Mouse (Mus musculus) midbrain, embryonic 15.5 days (tissue): ENCODE measurements at regions not wholly inside any gene's neighbourhood (a gene's known extent, or its start where the extent isn't known, plus 50 kb on each side); places are given as distances from the start of the nearest gene placed in this dataset.
A peak's percentile ranks its signal among the peaks of the same experiment; 100 is the strongest.

Experiments
- ATAC-seq: fragments of 200-750 bp; cut with Nextera tagmentation; replicated peaks from 2 replicates; pipeline ENCODE4 v1.8.0; 2017; ENCODE audit warnings: moderate TSS enrichment
- H3K27ac ChIP-seq: fragments of 300-500 bp; sonication (generic); 2 replicates; pipeline ENCODE4 v1.5.1; 2015; ENCODE audit warnings: mild to moderate bottlenecking, inconsistent platforms
- H3K27me3 ChIP-seq: fragments of 300-500 bp; sonication (generic); replicated peaks from 2 replicates; pipeline ENCODE4 v1.6.1; 2015; ENCODE audit warnings: inconsistent platforms
- H3K36me3 ChIP-seq: fragments of 300-500 bp; sonication (generic); replicated peaks from 2 replicates; pipeline ENCODE4 v1.6.1; 2015; ENCODE audit warnings: inconsistent platforms
- H3K4me1 ChIP-seq: fragments of 300-500 bp; sonication (generic); 2 replicates; pipeline ENCODE4 v1.6.1; 2015; ENCODE audit warnings: inconsistent platforms
- H3K4me2 ChIP-seq: fragments of 300-500 bp; sonication (generic); 2 replicates; pipeline ENCODE4 v1.6.1; 2015; ENCODE audit warnings: inconsistent platforms, mild to moderate bottlenecking, moderate library complexity
- H3K4me3 ChIP-seq: fragments of 300-500 bp; sonication (generic); 2 replicates; pipeline ENCODE4 v1.5.1; 2015; ENCODE audit warnings: mild to moderate bottlenecking, inconsistent platforms
- H3K9ac ChIP-seq: fragments of 300-500 bp; sonication (generic); 2 replicates; pipeline ENCODE4 v1.6.1; 2015; ENCODE audit warnings: mild to moderate bottlenecking, inconsistent platforms
- H3K9me3 ChIP-seq: fragments of 300-500 bp; sonication (generic); 2 replicates; pipeline ENCODE4 v1.6.1; 2016; ENCODE audit warnings: inconsistent platforms
- WGBS: fragments of 180-500 bp; shearing (Covaris S2); methylation state at CpG from one replicate; pipeline ENCODE4 v1.1.7; 2015; ENCODE audit warnings: mixed read lengths; 5-methylcytosine and 5-hydroxymethylcytosine counted together

- H3K9me3 ChIP-seq = no peaks in the 10 kb centered on the region
- H3K27me3 ChIP-seq = no peaks in the 10 kb centered on the region
- H3K4me3 ChIP-seq = no peak overlapping the region
- no peaks in the 10 kb centered on the region for H3K36me3 ChIP-seq
- peak; percentile 80 for ATAC-seq
- no peaks in the 10 kb centered on the region for H3K4me1 ChIP-seq
- H3K27ac ChIP-seq = no peak overlapping the region
- H3K9ac ChIP-seq = no peak overlapping the region
- H3K4me2 ChIP-seq = no peak overlapping the region
These were observed 403.8 kb upstream of the Rag2 start for GRCm38 (mm10) chr2:101220759-101221158.

- Histone ChIP-seq H3K36me3 (no peaks in the 10 kb centered on the region), H3K9me3 (no peaks in the 10 kb centered on the region), H3K27me3 (no peaks in the 10 kb centered on the region), H3K4me2 (no peak overlapping the region), H3K27ac (no peak overlapping the region), H3K4me1 (no peaks in the 10 kb centered on the region), H3K9ac (no peak overlapping the region), H3K4me3 (no peak overlapping the region)
- 88% methylated on average over 3 of the region's 3 CpGs for WGBS
- no peak for ATAC-seq
These were observed 381.5 kb upstream of the Rag2 start for GRCm38 (mm10) chr2:101242983-101243382.

DNA sequence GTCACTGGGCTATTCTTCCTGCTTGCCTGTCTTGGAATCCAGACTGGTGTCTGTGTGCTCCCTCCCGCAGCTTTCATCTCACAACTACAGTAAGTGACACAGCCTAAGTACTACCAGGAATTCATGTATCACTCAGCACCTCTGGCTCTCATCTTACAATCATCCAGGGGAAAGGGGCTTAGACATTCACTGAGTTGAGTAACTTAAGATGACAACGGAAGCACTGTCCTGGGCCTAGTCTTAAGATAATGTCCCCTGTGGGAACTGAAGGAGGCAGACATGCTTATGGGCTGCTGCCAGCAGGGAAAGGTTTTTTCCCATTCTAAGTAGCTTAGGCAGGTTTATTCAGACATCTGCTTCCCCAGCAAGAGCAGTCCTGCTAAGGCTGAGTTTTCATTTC lies 377.4 kb upstream of the Rag2 start:
- Histone ChIP-seq H3K9me3 (no peaks in the 10 kb centered on the region), H3K4me2 (no peak overlapping the region), H3K36me3 (no peaks in the 10 kb centered on the region), H3K9ac (no peak overlapping the region), H3K27me3 (no peaks in the 10 kb centered on the region), H3K4me1 (no peaks in the 10 kb centered on the region), H3K4me3 (no peak overlapping the region), H3K27ac (no peak overlapping the region)
- ATAC-seq = no peak
- WGBS = 65% methylated on average over 2 of the region's 2 CpGs

DNA sequence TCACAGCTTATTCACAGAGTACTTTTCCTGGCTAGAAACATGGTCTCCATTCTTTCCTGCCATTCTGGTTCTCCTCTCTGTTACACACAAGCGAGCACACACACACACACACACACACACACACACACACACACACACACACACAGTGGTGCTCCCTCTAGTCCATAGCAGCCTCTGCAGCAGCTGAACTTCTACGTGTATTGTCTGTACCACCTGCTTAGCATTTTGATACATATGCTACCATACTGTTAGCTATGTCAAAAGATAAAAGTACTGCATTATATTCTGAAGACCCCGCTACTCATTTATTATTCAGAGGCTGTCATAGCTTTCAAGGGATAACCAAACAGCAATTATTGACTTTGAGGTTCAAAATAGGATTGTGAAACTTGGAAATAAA lies 372.3 kb upstream of the Rag2 start:
- ATAC-seq = peak; percentile 79

DNA sequence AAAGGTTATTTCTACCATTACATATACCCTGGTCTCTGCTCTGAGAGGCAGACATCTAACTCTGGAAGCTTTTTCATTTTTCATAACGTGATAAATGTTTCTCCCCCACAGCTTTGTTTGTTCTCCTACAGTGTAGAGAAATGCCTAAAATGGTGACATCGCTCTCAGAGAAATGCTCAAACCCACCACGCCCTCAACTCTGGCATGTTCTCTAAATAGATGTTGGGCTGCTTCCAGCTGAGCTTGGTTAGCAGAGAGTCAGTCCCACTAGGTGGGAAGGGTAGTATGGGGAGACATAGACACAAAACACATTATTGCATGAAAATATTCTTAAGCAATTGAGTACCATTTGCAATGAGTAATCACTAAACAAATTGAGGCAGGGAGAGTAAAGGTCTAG lies 368.1 kb upstream of the Rag2 start:
- Histone ChIP-seq H3K27me3 (no peaks in the 10 kb centered on the region), H3K4me2 (no peak overlapping the region), H3K4me1 (no peaks in the 10 kb centered on the region), H3K36me3 (no peaks in the 10 kb centered on the region), H3K9ac (no peak overlapping the region), H3K9me3 (no peaks in the 10 kb centered on the region), H3K27ac (no peak overlapping the region), H3K4me3 (no peak overlapping the region)
- 80% methylated on average over 3 of the region's 3 CpGs for WGBS
- no peak for ATAC-seq

More for the DNA sequence above, 372.3 kb upstream of the Rag2 start:
- H3K9ac ChIP-seq = no peak overlapping the region
- H3K36me3 ChIP-seq = no peaks in the 10 kb centered on the region
- 47% methylated on average over 3 of the region's 3 CpGs for WGBS
- no peak overlapping the region for H3K4me3 ChIP-seq
- no peak overlapping the region for H3K4me2 ChIP-seq
- no peak overlapping the region for H3K27ac ChIP-seq
- H3K4me1 ChIP-seq = no peaks in the 10 kb centered on the region
- H3K27me3 ChIP-seq = no peaks in the 10 kb centered on the region
- no peaks in the 10 kb centered on the region for H3K9me3 ChIP-seq

DNA sequence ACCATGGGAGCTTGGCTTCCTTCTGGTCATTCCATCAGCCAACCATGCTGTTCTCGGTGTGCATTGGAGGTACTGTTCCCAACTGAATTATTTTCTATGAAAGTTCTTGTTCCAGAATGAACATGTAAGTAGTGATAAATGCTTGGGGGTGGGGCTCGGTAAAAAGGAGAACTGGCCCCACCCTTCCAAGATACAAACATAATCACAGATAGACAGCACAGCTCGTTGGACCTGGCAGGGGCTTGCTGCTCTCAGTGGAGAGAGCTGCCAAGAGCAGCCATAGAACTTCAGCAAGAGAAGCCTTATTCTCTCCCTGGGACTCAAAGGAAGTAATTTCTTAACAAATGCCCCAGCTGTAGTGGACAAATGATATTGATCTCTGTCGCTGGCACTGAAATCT lies 360.6 kb upstream of the Rag2 start:
- no peaks in the 10 kb centered on the region for H3K9me3 ChIP-seq
- WGBS = 88% methylated on average over 4 of the region's 4 CpGs
- no peaks in the 10 kb centered on the region for H3K27me3 ChIP-seq
- H3K4me3 ChIP-seq = no peak overlapping the region
- H3K36me3 ChIP-seq = no peaks in the 10 kb centered on the region
- H3K27ac ChIP-seq = no peak overlapping the region
- H3K9ac ChIP-seq = no peak overlapping the region
- H3K4me1 ChIP-seq = no peaks in the 10 kb centered on the region
- ATAC-seq = no peak
- H3K4me2 ChIP-seq = no peak overlapping the region

GRCm38 (mm10) chr2:101266685-101267374 lies 357.7 kb upstream of the Rag2 start:
- Histone ChIP-seq H3K27ac (no peak overlapping the region), H3K4me3 (no peak overlapping the region), H3K4me1 (no peaks in the 10 kb centered on the region), H3K27me3 (no peaks in the 10 kb centered on the region), H3K4me2 (no peak overlapping the region), H3K9me3 (no peaks in the 10 kb centered on the region), H3K9ac (no peak overlapping the region), H3K36me3 (no peaks in the 10 kb centered on the region)
- no peak for ATAC-seq
- 86% methylated on average over 2 of the region's 2 CpGs for WGBS

DNA sequence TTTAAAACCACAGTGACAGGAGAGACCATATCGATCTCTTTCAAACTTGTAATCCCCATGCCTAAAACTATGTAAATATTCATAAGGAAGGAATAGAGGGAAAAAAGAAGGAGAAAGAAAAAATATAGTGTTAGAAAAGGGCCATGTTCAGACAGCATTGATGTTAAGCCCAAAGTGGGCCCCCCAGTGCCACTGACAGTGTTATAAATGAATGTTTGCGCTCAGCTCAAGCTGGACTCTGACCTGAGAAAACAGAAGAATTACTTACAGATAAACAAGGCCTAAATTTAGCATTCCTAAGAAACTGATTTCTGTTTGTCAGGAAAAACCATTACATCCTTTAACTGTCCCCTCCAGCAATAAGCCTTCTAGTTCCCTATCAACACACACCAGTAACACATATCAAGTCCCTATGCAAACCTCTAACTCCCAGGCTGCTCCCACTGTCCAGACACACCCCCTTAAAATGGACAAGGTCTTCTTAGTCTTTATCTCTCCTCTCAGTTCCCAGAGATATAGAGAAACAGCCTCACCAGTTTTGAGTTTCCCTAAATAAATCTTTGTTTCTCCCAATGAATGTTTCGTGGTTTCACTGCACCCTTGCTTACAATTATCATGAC lies 350.4 kb upstream of the Rag2 start:
- 70% methylated on average over 3 of the region's 3 CpGs for WGBS
- Histone ChIP-seq H3K27me3 (no peaks in the 10 kb centered on the region), H3K4me3 (no peak overlapping the region), H3K36me3 (no peaks in the 10 kb centered on the region), H3K4me2 (no peak overlapping the region), H3K4me1 (no peaks in the 10 kb centered on the region), H3K9ac (no peak overlapping the region), H3K27ac (no peak overlapping the region), H3K9me3 (no peaks in the 10 kb centered on the region)
- ATAC-seq = no peak

GRCm38 (mm10) chr2:101284886-101285285 lies 339.6 kb upstream of the Rag2 start:
- no peaks in the 10 kb centered on the region for H3K4me1 ChIP-seq
- no peak overlapping the region for H3K9ac ChIP-seq
- H3K4me2 ChIP-seq = no peak overlapping the region
- no peak overlapping the region for H3K4me3 ChIP-seq
- no peak overlapping the region for H3K27ac ChIP-seq
- no peaks in the 10 kb centered on the region for H3K27me3 ChIP-seq
- no peak for ATAC-seq
- no peaks in the 10 kb centered on the region for H3K9me3 ChIP-seq
- no peaks in the 10 kb centered on the region for H3K36me3 ChIP-seq

GRCm38 (mm10) chr2:101288119-101288518 lies 336.4 kb upstream of the Rag2 start:
- ATAC-seq = no peak
- H3K4me3 ChIP-seq = no peak overlapping the region
- H3K9me3 ChIP-seq = no peaks in the 10 kb centered on the region
- H3K9ac ChIP-seq = no peak overlapping the region
- no peaks in the 10 kb centered on the region for H3K27me3 ChIP-seq
- no peaks in the 10 kb centered on the region for H3K36me3 ChIP-seq
- H3K27ac ChIP-seq = no peak overlapping the region
- 81% methylated on average over 1 of the region's 1 CpGs for WGBS
- no peaks in the 10 kb centered on the region for H3K4me1 ChIP-seq
- no peak overlapping the region for H3K4me2 ChIP-seq

GRCm38 (mm10) chr2:101289168-101289567 lies 335.4 kb upstream of the Rag2 start:
- Histone ChIP-seq H3K27me3 (no peaks in the 10 kb centered on the region), H3K4me1 (no peaks in the 10 kb centered on the region), H3K27ac (no peak overlapping the region), H3K4me2 (no peak overlapping the region), H3K9me3 (no peaks in the 10 kb centered on the region), H3K9ac (no peak overlapping the region), H3K36me3 (no peaks in the 10 kb centered on the region), H3K4me3 (no peak overlapping the region)
- 33% methylated on average over 2 of the region's 2 CpGs for WGBS
- no peak for ATAC-seq

GRCm38 (mm10) chr2:101290738-101291137 lies 333.8 kb upstream of the Rag2 start:
- H3K27ac ChIP-seq = no peak overlapping the region
- H3K4me1 ChIP-seq = 0 out of 2 replicates have a peak, but pooled peaks cover under 1% of the 10 kb centered on the region
- H3K9ac ChIP-seq = no peak overlapping the region
- no peaks in the 10 kb centered on the region for H3K9me3 ChIP-seq
- ATAC-seq = no peak
- 93% methylated on average over 4 of the region's 4 CpGs for WGBS
- no peaks in the 10 kb centered on the region for H3K27me3 ChIP-seq
- no peaks in the 10 kb centered on the region for H3K36me3 ChIP-seq
- H3K4me2 ChIP-seq = no peak overlapping the region
- H3K4me3 ChIP-seq = no peak overlapping the region

GRCm38 (mm10) chr2:101295678-101296368 lies 328.7 kb upstream of the Rag2 start:
- Histone ChIP-seq H3K27ac (no peak overlapping the region), H3K4me1 (peaks cover 13% of the 10 kb centered on the region), H3K9ac (no peak overlapping the region), H3K36me3 (no peaks in the 10 kb centered on the region), H3K4me3 (no peak overlapping the region), H3K27me3 (no peaks in the 10 kb centered on the region), H3K4me2 (0 out of 2 replicates have a peak overlapping the region, but pooled peaks have one; percentile 12), H3K9me3 (no peaks in the 10 kb centered on the region)
- peak; percentile 65; the same call in 1 of the 2 replicates for ATAC-seq
- 27% methylated on average over 10 of the region's 10 CpGs for WGBS
